Mouse (Mus musculus): ENCODE results near the gene Dbndd2.

GRCm38 (mm10) chr2:164440314-164440713 is 45.6 kb upstream of the Dbndd2 start:
- TF ChIP-seq CTCF (conservative IDR thresholded peaks at IDR 0.05; ENCODE audit: low read length) (no peak), POU5F1 (IDR thresholded peaks at IDR 0.05; ENCODE audit: borderline replicate concordance, low read length) (no peak), NANOG (IDR thresholded peaks at IDR 0.05; ENCODE audit: borderline replicate concordance, low read length) (no peak)
